Mouse (Mus musculus) liver, embryonic 15.5 days (tissue): ENCODE results near the gene Slc37a1. TPM values are rescaled to one million over a fixed set of nuclear protein-coding genes. Genes with fewer than 3 reads are reported as not detected.
A peak's percentile ranks its signal among the peaks of the same experiment; 100 is the strongest.

Experiments used
- ATAC-seq: fragments of 200-750 bp; cut with Nextera tagmentation; 2 replicates; pipeline ENCODE4 v1.8.0; 2017; ENCODE audit warnings: moderate number of reproducible peaks, mild to moderate bottlenecking, moderate library complexity; ENCODE audit not compliant: insufficient read depth
- H3K27ac ChIP-seq: fragments of 300-500 bp; sonication (generic); replicated peaks from 2 replicates; pipeline ENCODE4 v1.5.1; 2015; ENCODE audit warnings: mild to moderate bottlenecking, inconsistent platforms
- H3K27me3 ChIP-seq: fragments of 300-500 bp; sonication (generic); 2 replicates; pipeline ENCODE4 v1.6.1; 2015; ENCODE audit warnings: mild to moderate bottlenecking, inconsistent platforms
- H3K36me3 ChIP-seq: fragments of 300-500 bp; sonication (generic); replicated peaks from 2 replicates; pipeline ENCODE4 v1.6.1; 2015; ENCODE audit warnings: moderate library complexity, mild to moderate bottlenecking, inconsistent platforms
- H3K4me1 ChIP-seq: fragments of 300-500 bp; sonication (generic); replicated peaks from 2 replicates; pipeline ENCODE4 v1.6.1; 2015; ENCODE audit warnings: inconsistent platforms
- H3K4me2 ChIP-seq: fragments of 300-500 bp; sonication (generic); 2 replicates; pipeline ENCODE4 v1.6.1; 2015; ENCODE audit warnings: moderate library complexity, mild to moderate bottlenecking, inconsistent platforms
- H3K4me3 ChIP-seq: fragments of 300-500 bp; sonication (generic); replicated peaks from 2 replicates; pipeline ENCODE4 v1.5.1; 2015; ENCODE audit warnings: mild to moderate bottlenecking, inconsistent platforms
- H3K9ac ChIP-seq: fragments of 300-500 bp; sonication (generic); 2 replicates; pipeline ENCODE4 v1.6.1; 2015; ENCODE audit warnings: moderate library complexity, mild to moderate bottlenecking, inconsistent platforms
- H3K9me3 ChIP-seq: fragments of 300-500 bp; sonication (generic); replicated peaks from 2 replicates; pipeline ENCODE4 v1.6.1; 2016; ENCODE audit warnings: inconsistent platforms
- WGBS: fragments of 180-500 bp; shearing (Covaris S2); methylation state at CpG from one replicate; pipeline ENCODE4 v1.1.7; 2015; ENCODE audit warnings: mixed read lengths; ENCODE audit not compliant: insufficient replicate concordance; 5-methylcytosine and 5-hydroxymethylcytosine counted together
- polyA plus RNA-seq: library from polyadenylated mRNA; unstranded; fragments of >200 nt; fragmentation: Nextera tagmentation; extraction: Ambion mirVana; gene quantifications from 2 replicates; pipeline ENCODE4 v1.2.1, GENCODE M21; 2015

Slc37a1 gene
- polyA plus RNA-seq, 1 experiment from 2014 or later, result 2.9 TPM

- WGBS, result 36% methylated on average over 5 of the region's 5 CpGs
- H3K36me3 ChIP-seq, result no peaks in the 10 kb centered on the region
- H3K27ac ChIP-seq, result no peak overlapping the region
- no peaks in the 10 kb centered on the region for H3K9me3 ChIP-seq
- H3K4me3 ChIP-seq, result no peak overlapping the region
- H3K4me2 ChIP-seq, result peak overlapping the region; percentile 42; the same call in 1 of the 2 replicates
- no peak for ATAC-seq
- H3K27me3 ChIP-seq, result no peaks in the 10 kb centered on the region
- H3K4me1 ChIP-seq, result peaks cover 29% of the 10 kb centered on the region
- H3K9ac ChIP-seq, result no peak overlapping the region
Measured at GRCm38 (mm10) chr17:31305776-31306120, 19.2 kb downstream of the Slc37a1 start.

DNA sequence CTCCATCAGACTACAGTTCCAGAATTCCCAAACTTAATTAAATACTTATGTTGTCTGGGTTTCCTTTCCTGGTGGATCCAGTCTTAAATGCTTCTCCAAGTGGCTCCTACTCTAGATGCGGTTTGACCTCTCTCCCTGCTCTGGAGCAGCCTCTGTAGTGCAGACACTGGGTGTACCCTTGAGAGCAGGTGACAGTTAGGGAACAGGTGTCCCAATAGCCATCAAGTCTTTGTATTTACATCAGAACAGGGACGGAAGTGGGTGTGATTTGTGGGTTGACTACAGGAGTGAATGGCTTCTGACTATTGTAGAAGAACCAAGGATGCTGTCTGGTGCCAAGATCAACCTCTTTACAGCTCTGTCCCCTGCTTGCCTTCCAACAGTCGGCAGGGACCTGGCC is 21.2 kb downstream of the Slc37a1 start:
- Histone ChIP-seq H3K36me3 (no peaks in the 10 kb centered on the region), H3K9me3 (no peaks in the 10 kb centered on the region), H3K27me3 (no peaks in the 10 kb centered on the region), H3K27ac (no peak overlapping the region), H3K4me2 (no peak overlapping the region), H3K4me1 (peaks cover 29% of the 10 kb centered on the region), H3K9ac (no peak overlapping the region), H3K4me3 (no peak overlapping the region)
- 75% methylated on average over 3 of the region's 3 CpGs for WGBS
- no peak for ATAC-seq

- Histone ChIP-seq H3K9me3 (no peaks in the 10 kb centered on the region), H3K27ac (no peak overlapping the region), H3K4me2 (no peak overlapping the region), H3K4me3 (no peak overlapping the region), H3K9ac (no peak overlapping the region), H3K27me3 (no peaks in the 10 kb centered on the region), H3K4me1 (peaks cover 29% of the 10 kb centered on the region), H3K36me3 (no peaks in the 10 kb centered on the region)
- WGBS, result 79% methylated on average over 7 of the region's 7 CpGs
- no peak for ATAC-seq
Measured at GRCm38 (mm10) chr17:31308291-31308816, 21.8 kb downstream of the Slc37a1 start.

DNA sequence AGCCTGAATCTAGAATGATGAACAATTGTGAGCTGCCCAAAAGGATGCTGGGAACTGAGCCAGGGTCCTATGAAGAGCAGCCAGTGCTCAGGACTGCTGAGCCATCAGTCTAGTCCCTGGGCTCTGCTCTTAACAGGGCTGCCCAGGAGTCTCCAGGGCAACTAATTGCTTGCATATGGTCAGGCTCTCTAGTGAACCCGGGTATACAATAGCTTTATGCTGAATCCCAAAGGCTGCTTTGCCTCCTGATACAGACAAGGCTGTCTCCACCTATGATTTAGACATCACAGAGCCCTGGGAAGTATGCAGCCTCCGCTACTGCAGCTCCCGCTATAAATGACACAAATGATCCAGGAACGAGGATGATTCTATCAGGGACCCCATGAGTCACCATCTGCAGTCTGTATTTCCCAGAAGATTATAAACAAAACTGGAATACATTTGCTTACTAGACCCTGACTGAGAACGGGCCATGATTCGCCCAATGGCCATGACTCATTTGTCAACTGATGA is 22.7 kb downstream of the Slc37a1 start:
- no peaks in the 10 kb centered on the region for H3K27me3 ChIP-seq
- H3K27ac ChIP-seq, result no peak overlapping the region
- H3K4me3 ChIP-seq, result no peak overlapping the region
- H3K4me1 ChIP-seq, result peaks cover 28% of the 10 kb centered on the region
- no peaks in the 10 kb centered on the region for H3K9me3 ChIP-seq
- H3K36me3 ChIP-seq, result no peaks in the 10 kb centered on the region
- 67% methylated on average over 6 of the region's 6 CpGs for WGBS
- H3K4me2 ChIP-seq, result no peak overlapping the region
- no peak for ATAC-seq
- no peak overlapping the region for H3K9ac ChIP-seq

- WGBS, result 70% methylated on average over 9 of the region's 9 CpGs
- Histone ChIP-seq H3K4me3 (no peak overlapping the region), H3K27ac (no peak overlapping the region), H3K4me1 (peaks cover 10% of the 10 kb centered on the region), H3K4me2 (no peak overlapping the region), H3K36me3 (no peaks in the 10 kb centered on the region), H3K9me3 (no peaks in the 10 kb centered on the region), H3K27me3 (no peaks in the 10 kb centered on the region), H3K9ac (no peak overlapping the region)
- no peak for ATAC-seq
Measured at GRCm38 (mm10) chr17:31311047-31311446, 24.5 kb downstream of the Slc37a1 start.

- H3K9me3 ChIP-seq, result no peaks in the 10 kb centered on the region
- H3K9ac ChIP-seq, result no peak overlapping the region
- 79% methylated on average over 10 of the region's 10 CpGs for WGBS
- H3K4me3 ChIP-seq, result no peak overlapping the region
- no peaks in the 10 kb centered on the region for H3K27me3 ChIP-seq
- no peak for ATAC-seq
- H3K4me2 ChIP-seq, result no peak overlapping the region
- no peaks in the 10 kb centered on the region for H3K4me1 ChIP-seq
- H3K27ac ChIP-seq, result no peak overlapping the region
- no peaks in the 10 kb centered on the region for H3K36me3 ChIP-seq
Measured at GRCm38 (mm10) chr17:31312648-31313047, 26.1 kb downstream of the Slc37a1 start.

DNA sequence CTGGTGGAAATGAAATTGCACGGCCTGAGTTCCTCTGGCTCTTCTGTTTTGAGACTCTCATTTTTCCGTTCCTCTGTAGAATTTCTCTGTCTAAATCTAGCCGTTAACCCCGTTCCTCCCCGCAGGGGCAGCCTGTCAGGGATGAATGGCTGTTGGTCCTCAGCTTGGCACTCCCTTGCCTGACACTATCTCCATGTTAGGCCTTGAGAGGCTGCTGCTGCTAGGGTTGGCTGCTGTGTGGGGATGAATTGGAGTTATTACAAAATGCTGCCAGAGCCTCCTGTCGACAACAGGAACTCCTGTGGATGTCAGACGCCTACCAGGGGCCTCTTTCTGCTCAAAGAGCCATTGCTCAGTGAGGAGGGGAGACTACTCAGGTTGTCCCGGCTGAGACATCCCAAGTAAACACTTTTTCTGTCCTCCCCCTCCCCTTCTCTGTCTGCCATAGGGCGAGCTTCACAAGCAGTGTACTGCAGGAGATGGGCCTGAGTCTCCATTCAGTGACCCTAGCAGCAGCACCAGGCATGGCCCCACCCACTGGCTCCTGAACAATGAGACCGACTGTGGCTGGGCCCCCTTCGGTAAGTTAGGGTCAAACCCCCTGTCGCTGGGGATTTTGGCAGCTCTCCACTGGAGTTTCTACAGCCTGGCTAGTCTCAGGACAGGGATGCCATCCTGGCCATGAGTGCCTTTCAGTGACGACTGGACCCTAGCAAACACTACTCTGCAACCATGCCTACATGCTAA is 28.6 kb downstream of the Slc37a1 start:
- Histone ChIP-seq H3K4me3 (no peak overlapping the region), H3K4me2 (no peak overlapping the region), H3K4me1 (no peaks in the 10 kb centered on the region), H3K27ac (no peak overlapping the region), H3K9me3 (no peaks in the 10 kb centered on the region), H3K9ac (no peak overlapping the region), H3K36me3 (no peaks in the 10 kb centered on the region), H3K27me3 (no peaks in the 10 kb centered on the region)
- no peak for ATAC-seq
- 60% methylated on average over 13 of the region's 13 CpGs for WGBS

- Histone ChIP-seq H3K9ac (no peak overlapping the region), H3K4me3 (no peak overlapping the region), H3K27ac (no peak overlapping the region), H3K9me3 (no peaks in the 10 kb centered on the region), H3K4me1 (no peaks in the 10 kb centered on the region), H3K36me3 (no peaks in the 10 kb centered on the region), H3K27me3 (no peaks in the 10 kb centered on the region), H3K4me2 (no peak overlapping the region)
- WGBS, result 63% methylated on average over 6 of the region's 6 CpGs
- no peak for ATAC-seq
Measured at GRCm38 (mm10) chr17:31315993-31316392, 29.4 kb downstream of the Slc37a1 start.

GRCm38 (mm10) chr17:31316998-31317397 is 30.4 kb downstream of the Slc37a1 start:
- Histone ChIP-seq H3K4me3 (no peak overlapping the region), H3K4me1 (no peaks in the 10 kb centered on the region), H3K36me3 (no peaks in the 10 kb centered on the region), H3K27me3 (no peaks in the 10 kb centered on the region), H3K27ac (no peak overlapping the region), H3K9ac (no peak overlapping the region), H3K4me2 (no peak overlapping the region), H3K9me3 (no peaks in the 10 kb centered on the region)
- WGBS, result 35% methylated on average over 3 of the region's 3 CpGs
- ATAC-seq, result no peak

- WGBS, result 67% methylated on average over 22 of the region's 22 CpGs
- H3K36me3 ChIP-seq, result no peaks in the 10 kb centered on the region
- H3K9me3 ChIP-seq, result no peaks in the 10 kb centered on the region
- no peaks in the 10 kb centered on the region for H3K4me1 ChIP-seq
- H3K4me3 ChIP-seq, result no peak overlapping the region
- no peak overlapping the region for H3K9ac ChIP-seq
- no peaks in the 10 kb centered on the region for H3K27me3 ChIP-seq
- ATAC-seq, result no peak
- no peak overlapping the region for H3K27ac ChIP-seq
- no peak overlapping the region for H3K4me2 ChIP-seq
Measured at GRCm38 (mm10) chr17:31317521-31318272, 31.1 kb downstream of the Slc37a1 start.
